Mouse (Mus musculus): Measurements from ENCODE around the gene Mfsd12. TPM values are rescaled to one million over a fixed set of nuclear protein-coding genes. Genes with fewer than 3 reads are reported as not detected.
A peak's percentile ranks its signal among the peaks of the same experiment; 100 is the strongest.

Gene Mfsd12
- polyA plus RNA-seq, 1 experiment: 8.2 TPM

- Histone ChIP-seq H3K27me3 (ENCODE audit: control insufficient read depth, insufficient read depth, insufficient read length) (no peaks in the 10 kb centered on the region), H3K79me2 (ENCODE audit: control insufficient read depth, insufficient read depth) (peaks cover 6% of the 10 kb centered on the region), H3K36me3 (ENCODE audit: control insufficient read depth, insufficient read depth) (peaks cover 31% of the 10 kb centered on the region), H3K4me3 (ENCODE audit: insufficient read depth, poor library complexity, severe bottlenecking) (no peak overlapping the region), H3ac (ENCODE audit: control insufficient read depth, insufficient read length, low read depth) (no peak overlapping the region), H3K79me3 (ENCODE audit: low read depth) (peaks cover 3% of the 10 kb centered on the region)
- TF ChIP-seq CEBPB (IDR thresholded peaks at IDR 0.05; ENCODE audit: low read depth): no peak
- peak; percentile 10 for TF ChIP-seq CTCF (IDR thresholded peaks at IDR 0.05; ENCODE audit: control insufficient read depth, insufficient read depth, insufficient read length)
Observed at GRCm38 (mm10) chr10:81316338-81317060, 40.8 kb upstream of the Mfsd12 start.

GRCm38 (mm10) chr10:81317273-81317672 is 40.0 kb upstream of the Mfsd12 start:
- peaks cover 33% of the 10 kb centered on the region for H3K36me3 ChIP-seq (ENCODE audit: control insufficient read depth, insufficient read depth)
- peaks cover 13% of the 10 kb centered on the region for H3K79me2 ChIP-seq (ENCODE audit: control insufficient read depth, insufficient read depth)
- no peak overlapping the region for H3K4me3 ChIP-seq (ENCODE audit: insufficient read depth, poor library complexity, severe bottlenecking)
- no peak overlapping the region for H3ac ChIP-seq (ENCODE audit: control insufficient read depth, insufficient read length, low read depth)
- TF ChIP-seq FOSL1 (IDR thresholded peaks at IDR 0.05; ENCODE audit: insufficient read depth, low read length, poor library complexity, severe bottlenecking) (no peak), USF1 (IDR thresholded peaks at IDR 0.05; ENCODE audit: low read depth) (no peak), MAX (IDR thresholded peaks at IDR 0.05) (no peak), CTCF (IDR thresholded peaks at IDR 0.05; ENCODE audit: control insufficient read depth, insufficient read depth, insufficient read length) (no peak), CEBPB (IDR thresholded peaks at IDR 0.05; ENCODE audit: low read depth) (no peak)
- peaks cover 11% of the 10 kb centered on the region for H3K79me3 ChIP-seq (ENCODE audit: low read depth)
- no peaks in the 10 kb centered on the region for H3K27me3 ChIP-seq (ENCODE audit: control insufficient read depth, insufficient read depth, insufficient read length)

DNA sequence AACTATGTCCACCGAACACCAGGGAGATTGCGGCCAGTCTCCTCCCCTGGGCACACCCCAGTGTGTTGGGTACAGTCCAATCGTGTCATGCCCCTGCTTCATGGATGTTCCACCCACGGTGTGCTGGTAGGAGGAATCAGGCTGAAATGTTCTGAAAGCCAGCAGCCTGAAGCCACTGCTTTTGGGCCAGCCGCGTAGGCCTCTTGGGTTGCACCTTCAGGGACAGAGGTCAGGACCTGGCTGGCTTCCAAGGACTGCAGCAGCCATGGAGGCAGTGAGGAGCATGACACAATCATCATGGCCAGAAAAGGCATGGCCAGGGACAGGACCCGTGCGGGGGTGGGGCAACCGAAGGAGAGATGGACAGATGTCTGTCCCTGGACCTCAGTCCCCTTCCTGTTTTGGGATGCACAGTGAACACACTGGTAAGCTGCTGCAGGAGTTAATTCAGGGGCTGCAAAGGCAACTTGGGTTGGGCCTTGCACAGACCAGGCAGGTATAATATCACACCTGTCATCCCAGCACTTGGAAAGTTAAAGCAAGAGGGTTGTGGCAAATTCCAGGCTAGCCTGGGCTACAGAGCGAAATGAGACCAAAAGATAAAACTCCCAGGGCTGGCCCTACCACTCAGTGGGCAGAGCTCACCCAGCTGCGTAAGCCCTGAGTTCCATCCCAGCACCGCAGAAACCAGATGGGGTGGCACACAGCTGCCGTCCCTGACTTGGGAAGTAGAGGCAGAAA is 38.5 kb upstream of the Mfsd12 start:
- Histone ChIP-seq H3K4me3 (ENCODE audit: insufficient read depth, poor library complexity, severe bottlenecking) (no peak overlapping the region), H3K27me3 (ENCODE audit: control insufficient read depth, insufficient read depth, insufficient read length) (no peaks in the 10 kb centered on the region), H3ac (ENCODE audit: control insufficient read depth, insufficient read length, low read depth) (peak overlapping the region; percentile 47), H3K36me3 (ENCODE audit: control insufficient read depth, insufficient read depth) (peaks cover 42% of the 10 kb centered on the region), H3K79me2 (ENCODE audit: control insufficient read depth, insufficient read depth) (peaks cover 28% of the 10 kb centered on the region), H3K79me3 (ENCODE audit: low read depth) (peaks cover 18% of the 10 kb centered on the region)
- TF ChIP-seq MYOD1 (IDR thresholded peaks at IDR 0.05; ENCODE audit: control insufficient read depth, insufficient read length, low read depth) (no peak), USF1 (IDR thresholded peaks at IDR 0.05; ENCODE audit: low read depth) (no peak), CTCF (IDR thresholded peaks at IDR 0.05; ENCODE audit: control insufficient read depth, insufficient read depth, insufficient read length) (no peak), CEBPB (IDR thresholded peaks at IDR 0.05; ENCODE audit: low read depth) (no peak), MAX (IDR thresholded peaks at IDR 0.05) (no peak), FOSL1 (IDR thresholded peaks at IDR 0.05; ENCODE audit: insufficient read depth, low read length, poor library complexity, severe bottlenecking) (no peak), MYOG (IDR thresholded peaks at IDR 0.05; ENCODE audit: control insufficient read depth, extremely low read depth, insufficient read length) (no peak)

DNA sequence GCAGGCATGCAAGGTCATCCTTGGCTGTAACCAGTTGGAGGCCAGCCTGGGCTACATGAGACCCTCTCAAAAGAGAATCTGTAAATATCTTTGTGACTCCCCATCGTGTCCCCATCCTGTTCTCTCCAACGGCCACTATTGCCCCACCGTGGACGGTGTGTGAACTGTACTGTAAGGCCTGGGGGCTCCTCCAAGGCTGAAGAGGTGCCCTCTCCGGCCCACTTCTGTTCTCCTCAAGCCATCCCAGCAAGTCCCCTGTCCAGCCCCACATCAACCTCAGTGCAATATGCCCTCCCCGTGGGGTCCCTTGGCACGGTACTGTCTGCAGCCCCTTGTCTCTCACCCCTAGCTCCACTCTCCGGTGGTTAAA is 38.0 kb upstream of the Mfsd12 start:
- peaks cover 30% of the 10 kb centered on the region for H3K79me2 ChIP-seq (ENCODE audit: control insufficient read depth, insufficient read depth)
- H3K79me3 ChIP-seq (ENCODE audit: low read depth): peaks cover 18% of the 10 kb centered on the region
- peak overlapping the region; percentile 99 for H3K4me3 ChIP-seq (ENCODE audit: insufficient read depth, poor library complexity, severe bottlenecking)
- peaks cover 46% of the 10 kb centered on the region for H3K36me3 ChIP-seq (ENCODE audit: control insufficient read depth, insufficient read depth)
- H3K27me3 ChIP-seq (ENCODE audit: control insufficient read depth, insufficient read depth, insufficient read length): no peaks in the 10 kb centered on the region
- peak overlapping the region; percentile 77 for H3ac ChIP-seq (ENCODE audit: control insufficient read depth, insufficient read length, low read depth)
- TF ChIP-seq MYOD1 (IDR thresholded peaks at IDR 0.05; ENCODE audit: control insufficient read depth, insufficient read length, low read depth) (no peak), FOSL1 (IDR thresholded peaks at IDR 0.05; ENCODE audit: insufficient read depth, low read length, poor library complexity, severe bottlenecking) (no peak), MAX (IDR thresholded peaks at IDR 0.05) (no peak), CTCF (IDR thresholded peaks at IDR 0.05; ENCODE audit: control insufficient read depth, insufficient read depth, insufficient read length) (no peak), USF1 (IDR thresholded peaks at IDR 0.05; ENCODE audit: low read depth) (no peak), MYOG (IDR thresholded peaks at IDR 0.05; ENCODE audit: control insufficient read depth, extremely low read depth, insufficient read length) (no peak), CEBPB (IDR thresholded peaks at IDR 0.05; ENCODE audit: low read depth) (no peak)

GRCm38 (mm10) chr10:81319741-81320549 is 37.3 kb upstream of the Mfsd12 start:
- peaks cover 49% of the 10 kb centered on the region for H3K36me3 ChIP-seq (ENCODE audit: control insufficient read depth, insufficient read depth)
- peak overlapping the region; percentile 77 for H3ac ChIP-seq (ENCODE audit: control insufficient read depth, insufficient read length, low read depth)
- H3K79me3 ChIP-seq (ENCODE audit: low read depth): peaks cover 20% of the 10 kb centered on the region
- H3K4me3 ChIP-seq (ENCODE audit: insufficient read depth, poor library complexity, severe bottlenecking): peak overlapping the region; percentile 99
- peaks cover 30% of the 10 kb centered on the region for H3K79me2 ChIP-seq (ENCODE audit: control insufficient read depth, insufficient read depth)
- TF ChIP-seq FOSL1 (IDR thresholded peaks at IDR 0.05; ENCODE audit: insufficient read depth, low read length, poor library complexity, severe bottlenecking) (no peak), MAX (IDR thresholded peaks at IDR 0.05) (peak; percentile 72)
- H3K27me3 ChIP-seq (ENCODE audit: control insufficient read depth, insufficient read depth, insufficient read length): no peaks in the 10 kb centered on the region

Measured in C2C12 (cell line).